Mouse (Mus musculus) CH12.LX (cell line): Measurements from ENCODE around the gene Ncbp2. TPM values are rescaled to one million over a fixed set of nuclear protein-coding genes. Genes with fewer than 3 reads are reported as not detected.
A peak's percentile ranks its signal among the peaks of the same experiment; 100 is the strongest.

Source experiments
- DNase-seq: peaks from one replicate; pipeline ENCODE4 v3.0.0-alpha.2; 2013; ENCODE audit errors: extremely low read depth
- H3K27ac ChIP-seq: 2 replicates; pipeline ENCODE4 v1.5.1; 2012; ENCODE audit warnings: low read depth, mild to moderate bottlenecking, control low read depth, moderate library complexity; ENCODE audit not compliant: insufficient read depth
- H3K27me3 ChIP-seq: replicated peaks from 2 replicates; pipeline ENCODE3; 2012; ENCODE audit warnings: inconsistent platforms
- H3K36me3 ChIP-seq, 2 experiments: replicated peaks in 1 of 2; 2 replicates each; pipeline versions ENCODE3 to v1.6.1; 2012; ENCODE audit warnings: inconsistent platforms in 1 of 2, low read length in 1 of 2, mild to moderate bottlenecking in 1 of 2, mixed read lengths in 1 of 2, moderate library complexity in 1 of 2; ENCODE audit not compliant: control insufficient read depth in 1 of 2, insufficient read depth in 1 of 2
- H3K4me1 ChIP-seq, 2 experiments: 2 replicates each; pipeline ENCODE4 v1.6.1; 2012; ENCODE audit warnings: inconsistent platforms in 1 of 2, moderate library complexity in 1 of 2; ENCODE audit not compliant: insufficient read depth in 2 of 2, control insufficient read depth in 1 of 2
- H3K4me2 ChIP-seq: 2 replicates; pipeline ENCODE4 v1.6.1; 2012; ENCODE audit warnings: low read depth, mild to moderate bottlenecking, control low read depth; ENCODE audit not compliant: poor library complexity, insufficient read depth, severe bottlenecking
- H3K4me3 ChIP-seq, 3 experiments: fragments of 150-350 bp in 1 of 3; sonication (generic) in 1 of 3; replicated peaks in 1 of 3; 2 replicates each; pipeline versions ENCODE3 to v1.5.1; 2011 to 2012; ENCODE audit warnings: low read depth in 2 of 3, low read length in 2 of 3, mild to moderate bottlenecking in 2 of 3, moderate library complexity in 2 of 3, control low read depth in 1 of 3, improper control_type of control experiment in 1 of 3, inconsistent platforms in 1 of 3, mixed read lengths in 1 of 3; ENCODE audit not compliant: poor library complexity in 1 of 3
- H3K79me2 ChIP-seq: replicated peaks from 2 replicates; pipeline ENCODE4 v1.6.1; 2012; ENCODE audit warnings: mild to moderate bottlenecking, moderate library complexity; ENCODE audit not compliant: control insufficient read depth, poor library complexity, insufficient read depth, severe bottlenecking; ENCODE audit errors: extremely low read depth
- H3K9ac ChIP-seq: 2 replicates; pipeline ENCODE4 v1.6.1; 2012; ENCODE audit warnings: low read depth, mild to moderate bottlenecking, control low read depth, moderate library complexity; ENCODE audit not compliant: insufficient read depth
- H3K9me3 ChIP-seq: replicated peaks from 2 replicates; pipeline ENCODE3; 2012; ENCODE audit warnings: low read length, inconsistent platforms, mixed read lengths
- BHLHE40 ChIP-seq: IDR thresholded peaks from 2 replicates; pipeline ENCODE4 v1.6.1; 2011; ENCODE audit warnings: mild to moderate bottlenecking, low read depth, low read length, improper control_type of control experiment
- CHD1 ChIP-seq: IDR thresholded peaks from 2 replicates; pipeline ENCODE4 v1.6.1; 2012; ENCODE audit warnings: low read depth, low read length, improper control_type of control experiment, inconsistent platforms
- CHD2 ChIP-seq: IDR thresholded peaks from 2 replicates; pipeline ENCODE4 v1.6.1; 2011; ENCODE audit warnings: low read length, improper control_type of control experiment
- CTCF ChIP-seq, 2 experiments: IDR thresholded peaks in 1 of 2; conservative IDR thresholded peaks in 1 of 2; 2 replicates each; pipeline ENCODE4 v1.5.1; 2011 to 2012; ENCODE audit warnings: low read depth in 2 of 2, low read length in 2 of 2, improper control_type of control experiment in 1 of 2, inconsistent platforms in 1 of 2, mild to moderate bottlenecking in 1 of 2, moderate library complexity in 1 of 2
- E2F4 ChIP-seq: IDR thresholded peaks from 2 replicates; pipeline ENCODE4 v1.6.1; 2011; ENCODE audit warnings: low read depth, low read length, improper control_type of control experiment; ENCODE audit not compliant: insufficient replicate concordance
- ELF1 ChIP-seq: IDR thresholded peaks from 2 replicates; pipeline ENCODE4 v1.6.1; 2014; ENCODE audit warnings: low read depth, mild to moderate bottlenecking, inconsistent platforms, low read length, improper control_type of control experiment
- EP300 ChIP-seq: IDR thresholded peaks from 2 replicates; pipeline ENCODE4 v1.6.1; 2011; ENCODE audit warnings: low read length, improper control_type of control experiment
- ETS1 ChIP-seq: conservative IDR thresholded peaks from 2 replicates; pipeline ENCODE4 v1.6.1; 2012; ENCODE audit warnings: low read depth, mild to moderate bottlenecking, inconsistent platforms, low read length, improper control_type of control experiment, moderate library complexity
- GABPA ChIP-seq: IDR thresholded peaks from 2 replicates; pipeline ENCODE4 v1.6.1; 2012; ENCODE audit warnings: low read depth, low read length, improper control_type of control experiment, inconsistent platforms; ENCODE audit not compliant: insufficient replicate concordance
- HCFC1 ChIP-seq: IDR thresholded peaks from 2 replicates; pipeline ENCODE4 v1.6.1; 2012; ENCODE audit warnings: low read depth, mild to moderate bottlenecking, inconsistent platforms, low read length, improper control_type of control experiment
- IRF4 ChIP-seq: IDR thresholded peaks from 2 replicates; pipeline ENCODE4 v1.6.1; 2014; ENCODE audit warnings: low read depth, mild to moderate bottlenecking, inconsistent platforms, low read length, improper control_type of control experiment
- JUN ChIP-seq: IDR thresholded peaks from 2 replicates; pipeline ENCODE4 v1.6.1; 2011; ENCODE audit warnings: low read depth, mild to moderate bottlenecking, low read length, improper control_type of control experiment, moderate library complexity; ENCODE audit not compliant: insufficient read depth
- JUND ChIP-seq: conservative IDR thresholded peaks from 2 replicates; pipeline ENCODE4 v1.6.1; 2011; ENCODE audit warnings: low read depth, low read length, improper control_type of control experiment
- KAT2A ChIP-seq: IDR thresholded peaks from 2 replicates; pipeline ENCODE4 v1.6.1; 2012; ENCODE audit warnings: low read length, improper control_type of control experiment, inconsistent platforms; ENCODE audit not compliant: insufficient replicate concordance
- MAFK ChIP-seq: IDR thresholded peaks from 2 replicates; pipeline ENCODE4 v1.6.1; 2011; ENCODE audit warnings: low read length, improper control_type of control experiment; ENCODE audit not compliant: insufficient replicate concordance
- MAX ChIP-seq: IDR thresholded peaks from 2 replicates; pipeline ENCODE4 v1.6.1; 2011; ENCODE audit warnings: low read length, improper control_type of control experiment
- MAZ ChIP-seq: IDR thresholded peaks from 2 replicates; pipeline ENCODE4 v1.6.1; 2012; ENCODE audit warnings: low read depth, mild to moderate bottlenecking, inconsistent platforms, low read length, improper control_type of control experiment, moderate library complexity
- MEF2A ChIP-seq: IDR thresholded peaks from 2 replicates; pipeline ENCODE4 v1.6.1; 2014; ENCODE audit warnings: low read depth, mild to moderate bottlenecking, inconsistent platforms, low read length, improper control_type of control experiment, borderline replicate concordance
- MXI1 ChIP-seq: IDR thresholded peaks from 2 replicates; pipeline ENCODE4 v1.6.1; 2011; ENCODE audit warnings: mild to moderate bottlenecking, low read depth, low read length, improper control_type of control experiment
- MYC ChIP-seq: IDR thresholded peaks from 2 replicates; pipeline ENCODE4 v1.6.1; 2011; ENCODE audit warnings: low read depth, mild to moderate bottlenecking, improper control_type of control experiment, low read length
- NELFE ChIP-seq: IDR thresholded peaks from 2 replicates; pipeline ENCODE4 v1.6.1; 2011; ENCODE audit warnings: low read depth, low read length, improper control_type of control experiment
- NRF1 ChIP-seq: IDR thresholded peaks from 2 replicates; pipeline ENCODE4 v1.6.1; 2014; ENCODE audit warnings: low read depth, mild to moderate bottlenecking, inconsistent platforms, low read length, improper control_type of control experiment, moderate library complexity
- PAX5 ChIP-seq: IDR thresholded peaks from 2 replicates; pipeline ENCODE4 v1.6.1; 2012; ENCODE audit warnings: low read length, inconsistent platforms, mixed read lengths
- POLR2A ChIP-seq: IDR thresholded peaks from 2 replicates; pipeline ENCODE4 v1.6.1; 2011; ENCODE audit warnings: low read depth, mild to moderate bottlenecking, improper control_type of control experiment, low read length
- POLR2AphosphoS2 ChIP-seq: IDR thresholded peaks from 2 replicates; pipeline ENCODE4 v1.6.1; 2011; ENCODE audit warnings: low read depth, low read length, improper control_type of control experiment
- RAD21 ChIP-seq: IDR thresholded peaks from 2 replicates; pipeline ENCODE4 v1.6.1; 2011; ENCODE audit warnings: low read depth, mild to moderate bottlenecking, low read length, improper control_type of control experiment, moderate library complexity
- RCOR1 ChIP-seq: conservative IDR thresholded peaks from 2 replicates; pipeline ENCODE4 v1.6.1; 2012; ENCODE audit warnings: low read depth, mild to moderate bottlenecking, inconsistent platforms, low read length, improper control_type of control experiment
- SIN3A ChIP-seq: IDR thresholded peaks from 2 replicates; pipeline ENCODE4 v1.6.1; 2012; ENCODE audit warnings: low read length, improper control_type of control experiment, inconsistent platforms
- SMC3 ChIP-seq: IDR thresholded peaks from 2 replicates; pipeline ENCODE4 v1.6.1; 2011; ENCODE audit warnings: low read depth, low read length, improper control_type of control experiment
- TBP ChIP-seq: conservative IDR thresholded peaks from 2 replicates; pipeline ENCODE4 v1.6.1; 2011; ENCODE audit warnings: low read depth, low read length, improper control_type of control experiment
- TCF12 ChIP-seq: IDR thresholded peaks from 2 replicates; pipeline ENCODE4 v1.6.1; 2014; ENCODE audit warnings: low read depth, mild to moderate bottlenecking, inconsistent platforms, low read length, improper control_type of control experiment
- UBTF ChIP-seq: IDR thresholded peaks from 2 replicates; pipeline ENCODE4 v1.6.1; 2012; ENCODE audit warnings: low read depth, mild to moderate bottlenecking, inconsistent platforms, low read length, improper control_type of control experiment, moderate library complexity
- USF1 ChIP-seq: IDR thresholded peaks from 2 replicates; pipeline ENCODE4 v1.6.1; 2014; ENCODE audit warnings: low read depth, mild to moderate bottlenecking, inconsistent platforms, low read length, improper control_type of control experiment
- USF2 ChIP-seq: conservative IDR thresholded peaks from 2 replicates; pipeline ENCODE4 v1.6.1; 2011; ENCODE audit warnings: low read depth, low read length, improper control_type of control experiment
- ZC3H11A ChIP-seq: IDR thresholded peaks from 2 replicates; pipeline ENCODE4 v1.6.1; 2012; ENCODE audit warnings: low read depth, mild to moderate bottlenecking, inconsistent platforms, low read length, improper control_type of control experiment
- ZKSCAN1 ChIP-seq: IDR thresholded peaks from 2 replicates; pipeline ENCODE4 v1.6.1; 2012; ENCODE audit warnings: low read depth, inconsistent platforms, low read length, improper control_type of control experiment, borderline replicate concordance
- ZMIZ1 ChIP-seq: IDR thresholded peaks from 2 replicates; pipeline ENCODE4 v1.6.1; 2012; ENCODE audit warnings: low read depth, mild to moderate bottlenecking, inconsistent platforms, low read length, improper control_type of control experiment
- ZNF384 ChIP-seq: IDR thresholded peaks from 2 replicates; pipeline ENCODE4 v1.6.1; 2012; ENCODE audit warnings: low read depth, low read length, improper control_type of control experiment, inconsistent platforms
- dilution Hi-C: fragments of 300-500 bp; cut with MboI; formaldehyde crosslinking; loops from 2 replicates; pipeline ENCODE4 v1.14.3; 2020; ENCODE audit warnings: low sequenced_read_pairs; ENCODE audit not compliant: extremely low pct_unique_long_range_greater_than_20kb, extremely low pct_ligation_motif_present
- in situ Hi-C: fragments of 300-500 bp; cut with MboI; formaldehyde crosslinking; loops from 3 replicates; pipeline ENCODE4 v1.14.3; 2019; ENCODE audit warnings: low sequenced_read_pairs, low pct_ligation_motif_present, low pct_unique_long_range_greater_than_20kb, mixed read lengths
- polyA plus RNA-seq: library from polyadenylated mRNA; unstranded; fragments of >175 nt; gene quantifications from 2 replicates; pipeline ENCODE4 v1.2.1, GENCODE M21; 2012; ENCODE audit warnings: low read depth; ENCODE audit not compliant: insufficient read length
- total RNA-seq, 2 experiments: library from RNA; depleted of rRNA; stranded (reverse); fragments of 300-350 nt in 1 of 2; fragments of >200 nt in 1 of 2; gene quantifications; 2 replicates each; pipeline ENCODE4 v1.2.3; 2012 to 2014

Ncbp2 gene
- 85.9 and 102 TPM in 2 replicates for total RNA-seq (2012; rRNA removed)
- 34.9 and 39.1 TPM in 2 replicates for total RNA-seq (2014; rRNA removed)
- 178 and 250 TPM in 2 replicates for polyA plus RNA-seq

DNA sequence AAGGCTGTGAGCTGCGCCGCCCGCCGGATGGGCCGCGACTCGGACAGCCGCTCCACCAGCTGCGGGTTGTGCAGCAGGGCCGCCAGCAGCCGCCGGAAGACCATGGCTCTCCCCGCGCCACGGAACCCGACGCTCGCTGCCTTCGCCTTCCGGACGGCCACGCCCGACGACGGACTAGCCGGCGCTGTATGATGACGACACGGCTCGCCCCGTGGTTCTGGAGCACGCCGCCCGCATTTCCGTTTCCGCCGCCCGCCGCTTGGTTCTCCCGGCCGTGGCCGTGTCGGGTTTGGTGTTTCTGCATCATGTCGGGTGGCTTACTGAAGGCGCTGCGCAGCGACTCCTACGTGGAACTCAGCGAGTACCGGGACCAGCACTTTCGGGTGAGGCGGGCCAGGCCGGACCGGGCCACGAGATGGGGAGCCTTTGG, at the start of gene Ncbp2, which contains the start of gene 0610012G03Rik:
TSS of gene Ncbp2 (plus strand) at position 169 of the 430 bp plus-strand sequence.
TSS of gene 0610012G03Rik (minus strand) at position 150 of the 430 bp plus-strand sequence.
- dilution Hi-C loops: no loop called here

GRCm38 (mm10) chr16:31898546-31899326, 49.6 kb upstream of the Ncbp2 start:
- no peaks in the 10 kb centered on the region for H3K27me3 ChIP-seq
- dilution Hi-C loops: no loop called here
- in situ Hi-C loops: no loop called here
- TF ChIP-seq UBTF (no peak), RCOR1 (no peak), NELFE (no peak), POLR2AphosphoS2 (no peak), NRF1 (no peak), GABPA (no peak), SIN3A (no peak), IRF4 (no peak), ETS1 (no peak), CHD2 (no peak), MAX (no peak), PAX5 (no peak), ZKSCAN1 (no peak), TCF12 (no peak)

More for the DNA sequence above, at the start of gene Ncbp2, which contains the start of gene 0610012G03Rik:
- no peaks in the 10 kb centered on the region for H3K27me3 ChIP-seq
- in situ Hi-C loops: no loop called here
- peak within 1 kb of the TSS; percentile 67 for H3K27ac ChIP-seq
- H3K4me1 ChIP-seq: peaks cover 9 to 53% of the 10 kb centered on the region in 2 experiments
- peak within 1 kb of the TSS; percentile 87 to 94 (median 90) for H3K4me3 ChIP-seq
- peak; percentile 96 for DNase-seq
- H3K9me3 ChIP-seq: no peaks in the 10 kb centered on the region
- H3K9ac ChIP-seq: peak within 1 kb of the TSS; percentile 85
- H3K36me3 ChIP-seq: peaks cover 9 to 57% of the 10 kb centered on the region in 2 experiments
- H3K79me2 ChIP-seq: peaks cover 56% of the 10 kb centered on the region
- TF ChIP-seq UBTF: peak; percentile 98
- TF ChIP-seq JUN: no peak
- TF ChIP-seq MYC: peak; percentile 79; the same call in 1 of the 2 replicates
- TF ChIP-seq CHD2: peak; percentile 80
- peak; percentile 95 for TF ChIP-seq ELF1
- TF ChIP-seq POLR2A: peak; percentile 98
- TF ChIP-seq CTCF (conservative IDR thresholded peaks at IDR 0.05 in 1 of 2, IDR thresholded peaks at IDR 0.05 in 1 of 2; ENCODE audit: low read depth in 2 of 2, low read length in 2 of 2): peak in 1 of 2 experiments; percentile 28; a peak in 2 of 4 replicates
- peak; percentile 98 for TF ChIP-seq NELFE
- TF ChIP-seq MEF2A: peak; percentile 94
- TF ChIP-seq RAD21: no peak; the same call in 1 of the 2 replicates
- peak; percentile 89; the same call in 1 of the 2 replicates for TF ChIP-seq GABPA
- no peak for TF ChIP-seq ZC3H11A
- TF ChIP-seq E2F4: no peak
- no peak for TF ChIP-seq MAFK
- TF ChIP-seq MXI1: peak; percentile 99
- TF ChIP-seq ZMIZ1: peak; percentile 91
- no peak; the same call in 1 of the 2 replicates for TF ChIP-seq USF2
- TF ChIP-seq PAX5: no peak
- TF ChIP-seq ETS1: peak; percentile 56; the same call in 1 of the 2 replicates
- peak; percentile 100 for TF ChIP-seq SIN3A
- no peak for TF ChIP-seq CHD1
- no peak for TF ChIP-seq EP300
- TF ChIP-seq NRF1: peak; percentile 64
- no peak for TF ChIP-seq ZNF384
- peak; percentile 69 for TF ChIP-seq BHLHE40
- TF ChIP-seq TBP: peak; percentile 60; the same call in 1 of the 2 replicates
- peak; percentile 97 for TF ChIP-seq TCF12
- TF ChIP-seq SMC3: peak; percentile 38; the same call in 1 of the 2 replicates
- peak; percentile 97 for TF ChIP-seq KAT2A
- TF ChIP-seq MAX: peak; percentile 95
- 0 out of 2 replicates have a peak, but pooled peaks have one; percentile 29 for TF ChIP-seq RCOR1
- TF ChIP-seq IRF4: peak; percentile 90
- no peak for TF ChIP-seq JUND
- TF ChIP-seq POLR2AphosphoS2: peak; percentile 91; the same call in 1 of the 2 replicates
- TF ChIP-seq ZKSCAN1: no peak; the same call in 1 of the 2 replicates
- TF ChIP-seq USF1: peak; percentile 74
- 0 out of 2 replicates have a peak, but pooled peaks have one; percentile 42 for TF ChIP-seq MAZ
- peak; percentile 100 for TF ChIP-seq HCFC1
- H3K4me2 ChIP-seq: peak within 1 kb of the TSS; percentile 81

More at GRCm38 (mm10) chr16:31898546-31899326, 49.6 kb upstream of the Ncbp2 start:
- Histone ChIP-seq H3K27ac (no peak overlapping the region), H3K4me2 (no peak overlapping the region), H3K79me2 (no peaks in the 10 kb centered on the region), H3K36me3 (no peaks in the 10 kb centered on the region), H3K9me3 (peaks cover 9% of the 10 kb centered on the region), H3K4me1 (peaks cover 5 to 16% of the 10 kb centered on the region in 2 experiments; a peak in 3 of 4 replicates), H3K4me3 (no peak overlapping the region), H3K9ac (no peak overlapping the region)
- DNase-seq: no peak
